14 mouse cellular contexts compared by ENCODE assay signal in genomic region chr15:79361023-79361422, GRCm38 (mm10). TPM values are rescaled to one million over a fixed set of nuclear protein-coding genes. Genes with fewer than 3 reads are reported as not detected.
DNase-seq lines count a peak whose midpoint lies in the region; ATAC-seq and TF ChIP-seq lines count a peak whose summit lies in the region.
"Had no signal": no experiment of that assay in that cellular context is flagged by ENCODE, and none has a peak within 500 bp of the region (broad histone marks: within the 10 kb centered on the region; RNA-seq: fewer than 3 reads in every experiment).

No protein-coding gene starts in this region.

- no peak for ATAC-seq in heart, embryonic 11.5 days (replicated peaks; ENCODE audit: insufficient number of reproducible peaks, low FRiP score, low TSS enrichment)
- ATAC-seq in hematopoietic stem cell, adult 5-6 weeks (replicated peaks in 1 of 2; ENCODE audit: insufficient read depth in 1 of 2, low FRiP score in 2 of 2, low TSS enrichment in 1 of 2, low read depth in 1 of 2, poor library complexity in 2 of 2, severe bottlenecking in 2 of 2), result peak; percentile 19 to 34; a peak in 2 of 4 replicates
- ATAC-seq in stomach, embryonic 16.5 days (ENCODE audit: insufficient read depth, low FRiP score), result no peak
- ATAC-seq: activated CD4-positive, CD25-positive, alpha-beta regulatory T cell, adult 4 months; hindbrain, embryonic 16.5 days had no signal

- TF ChIP-seq CTCF in left cerebral cortex, adult 2 months (IDR thresholded peaks at IDR 0.05), result no peak

- DNase-seq in heart, postnatal 4 days, result no peak
- DNase-seq in left cerebral cortex, adult 2 months (ENCODE audit: extremely low spot score in 1 of 2, low spot score in 2 of 2), result no peak
- DNase-seq in left cerebral cortex, postnatal 10 days (ENCODE audit: extremely low spot score in 1 of 2, low spot score in 2 of 2), result no peak
- no peak for DNase-seq in layer of hippocampus, postnatal 36 days
- DNase-seq: cerebellum, adult 18-20 months; gastrocnemius, postnatal 10 days; retina, postnatal 1 day had no signal

- no peaks in the 10 kb centered on the region for H3K9me3 ChIP-seq in heart, embryonic 11.5 days (replicated peaks; ENCODE audit: control insufficient read depth, low read length)
- H3K9me3 ChIP-seq in stomach, embryonic 16.5 days (replicated peaks; ENCODE audit: control insufficient read depth, low read length), result no peaks in the 10 kb centered on the region
- H3K9me3 ChIP-seq: forebrain, embryonic 12.5 days had no signal

- no peak overlapping the region for H3K4me3 ChIP-seq in heart, embryonic 11.5 days (ENCODE audit: low read depth, low read length)
- H3K4me3 ChIP-seq in left cerebral cortex, adult 2 months, result no peak overlapping the region
- no peak overlapping the region for H3K4me3 ChIP-seq in stomach, embryonic 16.5 days (replicated peaks; ENCODE audit: low read length)
- H3K4me3 ChIP-seq: forebrain, embryonic 12.5 days had no signal

- H3K4me2 ChIP-seq in heart, embryonic 11.5 days, result no peak overlapping the region
- no peak overlapping the region for H3K4me2 ChIP-seq in stomach, embryonic 16.5 days (ENCODE audit: low read depth, low read length)
- H3K4me2 ChIP-seq: forebrain, embryonic 12.5 days; liver, embryonic 11.5 days had no signal

- H3K27ac ChIP-seq in heart, embryonic 11.5 days (ENCODE audit: low read depth, low read length), result peak overlapping the region; percentile 24; the same call in 1 of the 2 replicates
- peak overlapping the region; percentile 50 for H3K27ac ChIP-seq in left cerebral cortex, adult 2 months
- peak overlapping the region; percentile 40; the same call in 1 of the 2 replicates for H3K27ac ChIP-seq in stomach, embryonic 16.5 days (ENCODE audit: low read length)
- H3K27ac ChIP-seq: forebrain, embryonic 12.5 days had no signal

- peaks cover 52% of the 10 kb centered on the region for H3K4me1 ChIP-seq in heart, embryonic 11.5 days (ENCODE audit: control insufficient read depth, insufficient read depth, low read length)
- peaks cover 41% of the 10 kb centered on the region for H3K4me1 ChIP-seq in stomach, embryonic 16.5 days (ENCODE audit: control insufficient read depth, insufficient read depth, low read length)

- H3K9ac ChIP-seq in heart, embryonic 11.5 days (ENCODE audit: low read depth, low read length), result no peak overlapping the region
- H3K9ac ChIP-seq in stomach, embryonic 16.5 days (ENCODE audit: low read length), result 0 out of 2 replicates have a peak overlapping the region, but pooled peaks have one; percentile 7
- H3K9ac ChIP-seq: forebrain, embryonic 12.5 days had no signal

- peaks cover 20% of the 10 kb centered on the region for H3K36me3 ChIP-seq in heart, embryonic 11.5 days (ENCODE audit: control insufficient read depth, insufficient read depth, low read length)
- H3K36me3 ChIP-seq in stomach, embryonic 16.5 days (ENCODE audit: control insufficient read depth, insufficient read depth, low read length), result peaks cover 15% of the 10 kb centered on the region

- intact Hi-C loops in left cerebral cortex, adult 2 months (cut with DNase I), result no loop called here
- intact Hi-C loops in left cerebral cortex, postnatal 10 days (cut with DNase I), result no loop called here

- WGBS in heart, embryonic 11.5 days (ENCODE audit: insufficient replicate concordance), result 29% methylated on average over 4 of the region's 4 CpGs
- WGBS in stomach, embryonic 16.5 days, result 25% methylated on average over 4 of the region's 4 CpGs

- no peaks in the 10 kb centered on the region for H3K27me3 ChIP-seq in heart, embryonic 11.5 days (ENCODE audit: control insufficient read depth, insufficient read depth, low read length)
- no peaks in the 10 kb centered on the region for H3K27me3 ChIP-seq in stomach, embryonic 16.5 days (ENCODE audit: control insufficient read depth, insufficient read depth, low read length)

RNA-seq across cellular contexts. Expression of gene Maff, which starts 14.6 kb away (rescaled TPM):
- 3.0 and 3.3 TPM in 2 replicates for polyA plus RNA-seq in heart, embryonic 11.5 days (2014; fragmentation: Nextera tagmentation; extraction: Ambion mirVana)
- 10 to 100 TPM in 1 of 2 experiments, 1 to 10 TPM in 1; 9.8 to 10.2 TPM for total RNA-seq in heart, postnatal 4 days (2021)
- total RNA-seq in left cerebral cortex, adult 2 months (2021), result 1 to 10 TPM; 1.6 to 3.2 TPM
- total RNA-seq in left cerebral cortex, postnatal 10 days (2021), result 1 to 10 TPM; 1.3 to 3.1 TPM
- total RNA-seq in hematopoietic stem cell, adult 5-6 weeks (2017), result 12.3 and 31.4 TPM in 2 replicates
- polyA plus RNA-seq in stomach, embryonic 16.5 days (2015; fragmentation: Nextera tagmentation; extraction: Ambion mirVana), result 5.2 and 6.2 TPM in 2 replicates
- total RNA-seq in layer of hippocampus, postnatal 36 days (2021), result 1 to 10 TPM; 1.4 to 2.3 TPM

RNA-seq across cellular contexts. Expression of gene Pla2g6, which starts 32.8 kb away (rescaled TPM):
- 11.6 and 12.9 TPM in 2 replicates for polyA plus RNA-seq in heart, embryonic 11.5 days (2014; fragmentation: Nextera tagmentation; extraction: Ambion mirVana)
- total RNA-seq in heart, postnatal 4 days (2021), result 1 to 10 TPM; 8.4 to 9.6 TPM
- 10 to 100 TPM; 21.3 to 22.6 TPM for total RNA-seq in left cerebral cortex, adult 2 months (2021)
- total RNA-seq in left cerebral cortex, postnatal 10 days (2021), result 10 to 100 TPM; 21.9 to 22.3 TPM
- total RNA-seq in hematopoietic stem cell, adult 5-6 weeks (2017), result 7.4 and 10.2 TPM in 2 replicates
- 15.6 and 20.9 TPM in 2 replicates for polyA plus RNA-seq in stomach, embryonic 16.5 days (2015; fragmentation: Nextera tagmentation; extraction: Ambion mirVana)
- total RNA-seq in layer of hippocampus, postnatal 36 days (2021), result 10 to 100 TPM; 22.3 to 23.1 TPM

RNA-seq across cellular contexts. Expression of gene Tmem184b, which starts 42.3 kb away (rescaled TPM):
- 55.0 and 56.5 TPM in 2 replicates for polyA plus RNA-seq in heart, embryonic 11.5 days (2014; fragmentation: Nextera tagmentation; extraction: Ambion mirVana)
- 10 to 100 TPM; 68.1 to 73.4 TPM for total RNA-seq in heart, postnatal 4 days (2021)
- total RNA-seq in left cerebral cortex, adult 2 months (2021), result 10 to 100 TPM; 73.7 to 82.2 TPM
- 10 to 100 TPM; 51.2 to 54.0 TPM for total RNA-seq in left cerebral cortex, postnatal 10 days (2021)
- total RNA-seq in hematopoietic stem cell, adult 5-6 weeks (2017), result 3.5 and 6.5 TPM in 2 replicates
- 52.7 and 59.6 TPM in 2 replicates for polyA plus RNA-seq in stomach, embryonic 16.5 days (2015; fragmentation: Nextera tagmentation; extraction: Ambion mirVana)
- total RNA-seq in layer of hippocampus, postnatal 36 days (2021), result 10 to 100 TPM; 50.5 to 51.0 TPM

Comparison
In these comparisons a context has a peak if more than half of its experiments do, and no peak if none do; other contexts are left out.
1. ATAC-seq: peak in hematopoietic stem cell, adult 5-6 weeks (2 of 2); none in heart, embryonic 11.5 days (single experiment) and stomach, embryonic 16.5 days (single experiment).
2. Peak in every context shown above with its lines, with median percentiles within 50 percentile points of each other: H3K27ac ChIP-seq.